Mouse (Mus musculus) liver, embryonic 13.5 days (tissue): ENCODE measurements at regions not wholly inside any gene's neighbourhood (a gene's known extent, or its start where the extent isn't known, plus 50 kb on each side); places are given as distances from the start of the nearest gene placed in this dataset.
"Not testable (repeated sequence)": the region's sequence is repeated elsewhere in the genome, so short reads cannot be mapped to it uniquely, and the experiment has no call there.

Experiments used
- ATAC-seq: fragments of 200-750 bp; cut with Nextera tagmentation; 2 replicates; pipeline ENCODE4 v1.8.0; 2017; ENCODE audit warnings: low read depth, mild to moderate bottlenecking, moderate number of reproducible peaks, moderate library complexity
- DNase-seq: peaks from one replicate; pipeline ENCODE4 v3.0.0; 2022
- H3K27ac ChIP-seq: fragments of 300-500 bp; sonication (generic); 2 replicates; pipeline ENCODE4 v1.5.1; 2015; ENCODE audit warnings: moderate library complexity, mild to moderate bottlenecking, inconsistent platforms
- H3K27me3 ChIP-seq: fragments of 300-500 bp; sonication (generic); 2 replicates; pipeline ENCODE4 v1.6.1; 2015; ENCODE audit warnings: mild to moderate bottlenecking, inconsistent platforms
- H3K36me3 ChIP-seq: fragments of 300-500 bp; sonication (generic); 2 replicates; pipeline ENCODE4 v1.6.1; 2015; ENCODE audit warnings: mild to moderate bottlenecking, inconsistent platforms
- H3K4me1 ChIP-seq: fragments of 300-500 bp; sonication (generic); replicated peaks from 2 replicates; pipeline ENCODE4 v1.6.1; 2015; ENCODE audit warnings: inconsistent platforms
- H3K4me2 ChIP-seq: fragments of 300-500 bp; sonication (generic); 2 replicates; pipeline ENCODE4 v1.6.1; 2015; ENCODE audit warnings: inconsistent platforms, mild to moderate bottlenecking, moderate library complexity
- H3K4me3 ChIP-seq: fragments of 300-500 bp; sonication (generic); replicated peaks from 2 replicates; pipeline ENCODE4 v1.5.1; 2015; ENCODE audit warnings: mild to moderate bottlenecking, inconsistent platforms
- H3K9ac ChIP-seq: fragments of 300-500 bp; sonication (generic); 2 replicates; pipeline ENCODE4 v1.6.1; 2015; ENCODE audit warnings: mild to moderate bottlenecking, inconsistent platforms
- H3K9me3 ChIP-seq: fragments of 300-500 bp; sonication (generic); replicated peaks from 2 replicates; pipeline ENCODE4 v1.6.1; 2016; ENCODE audit warnings: inconsistent platforms
- WGBS: fragments of 180-500 bp; shearing (Covaris S2); methylation state at CpG from one replicate; pipeline ENCODE4 v1.1.7; 2015; ENCODE audit not compliant: insufficient replicate concordance; 5-methylcytosine and 5-hydroxymethylcytosine counted together

DNA sequence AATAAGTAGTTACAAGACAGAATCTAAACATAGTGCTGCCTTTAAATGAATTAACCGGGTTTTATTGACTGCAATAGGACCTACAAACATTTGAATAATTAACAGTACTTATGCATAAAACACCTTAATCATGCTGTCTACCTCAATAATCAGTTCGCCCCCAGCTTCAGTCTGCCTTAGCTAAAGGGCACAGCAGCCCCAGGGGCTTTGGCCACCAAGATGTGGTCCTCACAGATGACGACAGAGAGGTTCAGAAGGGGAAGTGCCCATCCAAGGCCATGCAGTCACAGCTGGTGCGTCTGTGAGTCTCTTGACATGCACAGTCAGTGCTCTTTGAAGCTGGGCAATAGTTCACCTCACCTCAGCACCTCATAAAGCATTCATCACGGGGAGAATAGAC is 452.8 kb upstream of the Jmjd1c start:
- Histone ChIP-seq H3K9ac (no peak overlapping the region), H3K36me3 (no peaks in the 10 kb centered on the region), H3K27ac (no peak overlapping the region), H3K4me1 (no peaks in the 10 kb centered on the region), H3K27me3 (no peaks in the 10 kb centered on the region), H3K9me3 (no peaks in the 10 kb centered on the region; the same call in 1 of the 2 replicates), H3K4me2 (no peak overlapping the region), H3K4me3 (no peak overlapping the region)
- DNase-seq (no peak), ATAC-seq (no peak)
- WGBS: 53% methylated on average over 5 of the region's 5 CpGs

- peaks cover 14% of the 10 kb centered on the region; the same call in 1 of the 2 replicates for H3K9me3 ChIP-seq
These were observed 438.4 kb upstream of the Jmjd1c start for GRCm38 (mm10) chr10:66657520-66657919.

DNA sequence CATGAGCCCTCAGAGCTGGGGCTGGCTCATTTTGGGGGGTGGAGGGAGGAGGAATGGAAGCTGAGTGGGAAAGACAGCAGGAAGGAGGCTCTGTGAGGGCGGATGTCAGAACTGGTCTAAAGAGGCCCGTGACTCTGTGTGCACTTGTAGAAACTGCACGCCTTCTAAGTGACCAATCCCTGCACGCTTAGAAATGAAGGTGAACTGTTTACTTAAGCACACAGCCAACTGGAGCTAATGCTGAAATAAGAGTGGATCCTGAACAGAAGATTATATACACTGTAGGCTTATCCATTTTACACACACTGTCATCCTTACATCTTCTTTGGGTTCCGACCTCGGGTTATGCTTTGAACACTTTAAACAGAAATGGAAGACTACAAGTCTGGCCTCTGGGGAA is 412.8 kb upstream of the Jmjd1c start:
- H3K9me3 ChIP-seq: peaks cover 26% of the 10 kb centered on the region
- H3K4me2 ChIP-seq: no peak overlapping the region
- H3K4me3 ChIP-seq: no peak overlapping the region
- no peak overlapping the region for H3K27ac ChIP-seq
- no peaks in the 10 kb centered on the region for H3K27me3 ChIP-seq
- WGBS: 64% methylated on average over 6 of the region's 6 CpGs
- ATAC-seq (no peak), DNase-seq (no peak)
- no peaks in the 10 kb centered on the region for H3K36me3 ChIP-seq
- no peak overlapping the region for H3K9ac ChIP-seq
- no peaks in the 10 kb centered on the region for H3K4me1 ChIP-seq

More at GRCm38 (mm10) chr10:66657520-66657919, 438.4 kb upstream of the Jmjd1c start:
- no peaks in the 10 kb centered on the region for H3K4me1 ChIP-seq
- H3K9ac ChIP-seq: no peak overlapping the region
- no peak overlapping the region for H3K4me2 ChIP-seq
- ATAC-seq (no peak), DNase-seq (no peak)
- 73% methylated on average over 5 of the region's 5 CpGs for WGBS
- no peaks in the 10 kb centered on the region for H3K36me3 ChIP-seq
- no peaks in the 10 kb centered on the region for H3K27me3 ChIP-seq
- no peak overlapping the region for H3K27ac ChIP-seq
- no peak overlapping the region for H3K4me3 ChIP-seq

DNA sequence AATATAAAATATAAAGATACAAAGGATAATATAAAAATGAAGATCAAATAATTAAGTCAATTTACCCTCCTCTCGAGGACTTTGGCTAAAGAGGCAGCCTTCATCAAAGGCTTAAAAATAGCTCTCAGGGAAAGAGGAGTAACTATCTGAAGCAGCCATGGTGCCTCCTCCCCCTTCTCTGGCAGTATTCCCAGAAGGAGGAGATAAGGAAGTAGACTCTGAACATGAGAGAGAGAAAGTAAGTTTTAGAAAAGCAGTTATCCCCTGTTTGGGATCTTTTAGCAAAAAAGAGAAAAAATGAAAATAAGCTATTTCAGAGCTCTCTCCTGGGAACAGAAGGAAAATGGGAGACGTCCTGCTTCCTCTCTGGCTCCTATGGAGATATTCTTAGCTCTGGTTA is 406.7 kb upstream of the Jmjd1c start:
- H3K27ac ChIP-seq, H3K4me1 ChIP-seq, H3K4me3 ChIP-seq, H3K27me3 ChIP-seq, ATAC-seq, H3K36me3 ChIP-seq, DNase-seq, H3K4me2 ChIP-seq, H3K9ac ChIP-seq: not testable (repeated sequence)
- 33% methylated on average over 2 of the region's 2 CpGs for WGBS
- H3K9me3 ChIP-seq: peaks cover 34% of the 10 kb centered on the region

GRCm38 (mm10) chr10:66694549-66695285 is 401.2 kb upstream of the Jmjd1c start:
- DNase-seq (no peak), ATAC-seq (no peak)
- H3K36me3 ChIP-seq: no peaks in the 10 kb centered on the region
- H3K9me3 ChIP-seq: peaks cover 23% of the 10 kb centered on the region; the same call in 1 of the 2 replicates
- H3K9ac ChIP-seq: no peak overlapping the region
- H3K4me2 ChIP-seq: no peak overlapping the region
- no peak overlapping the region for H3K27ac ChIP-seq
- H3K4me1 ChIP-seq: no peaks in the 10 kb centered on the region
- no peaks in the 10 kb centered on the region for H3K27me3 ChIP-seq
- H3K4me3 ChIP-seq: no peak overlapping the region
- 74% methylated on average over 11 of the region's 11 CpGs for WGBS

- not testable (repeated sequence) for H3K36me3 ChIP-seq, DNase-seq, H3K4me1 ChIP-seq, H3K27ac ChIP-seq, ATAC-seq, H3K4me2 ChIP-seq, H3K27me3 ChIP-seq, H3K4me3 ChIP-seq, H3K9ac ChIP-seq
- 80% methylated on average over 9 of the region's 9 CpGs for WGBS
- H3K9me3 ChIP-seq: peaks cover 32% of the 10 kb centered on the region
These were observed 381.0 kb upstream of the Jmjd1c start for GRCm38 (mm10) chr10:66714926-66715325.

DNA sequence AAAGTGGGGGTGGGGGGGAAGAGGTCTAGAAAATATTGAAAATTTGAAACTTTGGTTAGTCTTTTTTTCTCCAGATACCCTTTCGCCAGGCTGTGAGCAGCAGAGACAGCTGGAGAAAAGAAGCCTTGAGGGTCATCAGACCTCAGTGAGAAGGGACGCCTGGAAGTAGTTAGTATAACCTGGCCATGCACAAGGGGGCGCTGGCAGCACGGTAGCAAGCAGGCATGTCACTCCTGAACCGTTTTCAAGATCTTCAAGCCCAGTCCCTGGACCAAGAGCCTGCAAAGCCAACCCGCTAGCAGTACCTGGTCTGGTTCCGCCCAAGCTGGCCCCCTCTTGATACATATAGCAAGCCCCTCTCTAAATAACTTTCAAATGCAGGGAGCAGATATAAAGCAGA is 378.0 kb upstream of the Jmjd1c start:
- Histone ChIP-seq H3K4me2 (no peak overlapping the region), H3K4me3 (no peak overlapping the region), H3K9ac (no peak overlapping the region), H3K9me3 (peaks cover 34% of the 10 kb centered on the region), H3K36me3 (no peaks in the 10 kb centered on the region), H3K27ac (no peak overlapping the region), H3K4me1 (no peaks in the 10 kb centered on the region), H3K27me3 (no peaks in the 10 kb centered on the region)
- DNase-seq (no peak), ATAC-seq (no peak)
- 63% methylated on average over 7 of the region's 7 CpGs for WGBS

DNA sequence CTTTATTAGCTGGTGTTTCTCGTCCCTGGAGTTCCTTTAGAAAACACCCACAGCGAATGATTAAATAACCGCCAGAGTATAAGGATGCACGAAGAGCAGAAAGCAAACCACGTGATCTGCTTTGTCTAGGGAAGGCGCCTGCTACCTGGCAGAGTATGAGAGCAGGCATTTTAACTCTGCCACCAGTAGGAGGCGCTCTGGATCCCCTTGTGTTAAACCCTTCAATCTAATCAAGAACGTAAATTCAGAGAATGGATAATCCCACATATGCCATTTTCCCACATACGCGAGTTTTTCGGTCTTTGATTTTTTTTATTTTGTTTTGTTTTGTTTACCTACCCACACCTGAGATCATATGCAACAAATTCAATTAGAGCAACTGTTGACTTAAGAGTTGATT is 376.1 kb upstream of the Jmjd1c start:
- Histone ChIP-seq H3K4me3 (no peak overlapping the region), H3K4me1 (no peaks in the 10 kb centered on the region), H3K4me2 (no peak overlapping the region), H3K36me3 (no peaks in the 10 kb centered on the region), H3K27ac (no peak overlapping the region), H3K9me3 (peaks cover 34% of the 10 kb centered on the region), H3K27me3 (no peaks in the 10 kb centered on the region), H3K9ac (no peak overlapping the region)
- DNase-seq (no peak), ATAC-seq (no peak)
- 79% methylated on average over 11 of the region's 11 CpGs for WGBS

- Histone ChIP-seq H3K4me1 (no peaks in the 10 kb centered on the region), H3K9ac (no peak overlapping the region), H3K4me3 (no peak overlapping the region), H3K9me3 (peaks cover 8% of the 10 kb centered on the region), H3K36me3 (no peaks in the 10 kb centered on the region), H3K4me2 (no peak overlapping the region), H3K27me3 (no peaks in the 10 kb centered on the region), H3K27ac (no peak overlapping the region)
- 68% methylated on average over 5 of the region's 5 CpGs for WGBS
- DNase-seq (no peak), ATAC-seq (no peak)
These were observed 362.3 kb upstream of the Jmjd1c start for GRCm38 (mm10) chr10:66733631-66734030.

DNA sequence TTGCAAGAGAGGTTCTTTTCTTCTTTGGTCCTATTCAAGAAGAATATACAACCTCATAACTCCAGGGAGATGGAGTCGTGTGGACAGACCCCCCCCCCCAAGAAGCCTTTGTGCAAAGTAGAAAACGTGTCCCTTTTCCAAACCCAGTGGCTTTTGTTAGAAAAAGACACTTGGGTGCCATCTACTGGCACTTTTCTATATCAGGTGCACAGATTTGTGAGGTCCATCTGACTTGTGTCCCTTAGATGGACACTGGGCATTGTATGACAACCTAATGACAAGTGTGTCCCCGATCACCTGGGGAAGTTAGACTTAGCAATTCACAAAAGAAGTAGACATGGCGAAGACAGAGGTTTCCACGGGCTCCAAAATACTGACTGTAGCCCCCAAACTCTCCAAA is 361.1 kb upstream of the Jmjd1c start:
- 46% methylated on average over 5 of the region's 5 CpGs for WGBS
- Histone ChIP-seq H3K9me3 (peaks cover 7% of the 10 kb centered on the region), H3K36me3 (no peaks in the 10 kb centered on the region), H3K4me3 (no peak overlapping the region), H3K4me2 (no peak overlapping the region), H3K27ac (no peak overlapping the region), H3K9ac (no peak overlapping the region), H3K4me1 (no peaks in the 10 kb centered on the region), H3K27me3 (no peaks in the 10 kb centered on the region)
- ATAC-seq (no peak), DNase-seq (no peak)

- H3K4me3 ChIP-seq: no peak overlapping the region
- no peak overlapping the region for H3K9ac ChIP-seq
- H3K4me1 ChIP-seq: no peaks in the 10 kb centered on the region
- H3K9me3 ChIP-seq: peaks cover 4% of the 10 kb centered on the region; the same call in 1 of the 2 replicates
- ATAC-seq (no peak), DNase-seq (no peak)
- WGBS: 58% methylated on average over 7 of the region's 7 CpGs
- H3K27me3 ChIP-seq: no peaks in the 10 kb centered on the region
- no peak overlapping the region for H3K4me2 ChIP-seq
- H3K36me3 ChIP-seq: no peaks in the 10 kb centered on the region
- H3K27ac ChIP-seq: no peak overlapping the region
These were observed 356.9 kb upstream of the Jmjd1c start for GRCm38 (mm10) chr10:66739017-66739416.

DNA sequence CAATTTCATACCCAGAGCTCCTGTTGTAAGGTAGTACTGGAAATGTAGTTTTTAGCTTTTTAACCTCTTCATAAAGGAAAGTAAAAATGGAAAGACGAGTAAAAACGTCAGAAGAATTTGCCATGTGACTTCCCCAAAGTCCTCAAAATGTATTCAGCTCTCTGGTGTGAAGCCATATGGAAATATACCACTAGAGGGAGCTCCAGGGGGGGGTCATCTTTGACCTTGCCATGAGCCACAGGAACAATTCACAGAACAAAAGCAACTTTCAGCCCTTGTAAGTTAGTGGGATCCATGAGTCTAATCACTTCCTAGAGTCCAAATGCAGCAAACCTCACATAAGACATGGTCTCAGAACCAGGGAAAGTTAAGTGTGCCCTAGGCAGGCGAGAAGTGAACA is 354.1 kb upstream of the Jmjd1c start:
- H3K9ac ChIP-seq: no peak overlapping the region
- H3K27ac ChIP-seq: no peak overlapping the region
- no peak for ATAC-seq
- 33% methylated on average over 3 of the region's 3 CpGs for WGBS
- H3K27me3 ChIP-seq: no peaks in the 10 kb centered on the region
- H3K9me3 ChIP-seq: peaks cover 4% of the 10 kb centered on the region; the same call in 1 of the 2 replicates
- no peaks in the 10 kb centered on the region for H3K36me3 ChIP-seq
- no peak for DNase-seq
- no peaks in the 10 kb centered on the region for H3K4me1 ChIP-seq
- H3K4me2 ChIP-seq: no peak overlapping the region
- no peak overlapping the region for H3K4me3 ChIP-seq
